Comparison of ENCODE assay signal across 9 mouse cellular contexts in the genomic region with DNA sequence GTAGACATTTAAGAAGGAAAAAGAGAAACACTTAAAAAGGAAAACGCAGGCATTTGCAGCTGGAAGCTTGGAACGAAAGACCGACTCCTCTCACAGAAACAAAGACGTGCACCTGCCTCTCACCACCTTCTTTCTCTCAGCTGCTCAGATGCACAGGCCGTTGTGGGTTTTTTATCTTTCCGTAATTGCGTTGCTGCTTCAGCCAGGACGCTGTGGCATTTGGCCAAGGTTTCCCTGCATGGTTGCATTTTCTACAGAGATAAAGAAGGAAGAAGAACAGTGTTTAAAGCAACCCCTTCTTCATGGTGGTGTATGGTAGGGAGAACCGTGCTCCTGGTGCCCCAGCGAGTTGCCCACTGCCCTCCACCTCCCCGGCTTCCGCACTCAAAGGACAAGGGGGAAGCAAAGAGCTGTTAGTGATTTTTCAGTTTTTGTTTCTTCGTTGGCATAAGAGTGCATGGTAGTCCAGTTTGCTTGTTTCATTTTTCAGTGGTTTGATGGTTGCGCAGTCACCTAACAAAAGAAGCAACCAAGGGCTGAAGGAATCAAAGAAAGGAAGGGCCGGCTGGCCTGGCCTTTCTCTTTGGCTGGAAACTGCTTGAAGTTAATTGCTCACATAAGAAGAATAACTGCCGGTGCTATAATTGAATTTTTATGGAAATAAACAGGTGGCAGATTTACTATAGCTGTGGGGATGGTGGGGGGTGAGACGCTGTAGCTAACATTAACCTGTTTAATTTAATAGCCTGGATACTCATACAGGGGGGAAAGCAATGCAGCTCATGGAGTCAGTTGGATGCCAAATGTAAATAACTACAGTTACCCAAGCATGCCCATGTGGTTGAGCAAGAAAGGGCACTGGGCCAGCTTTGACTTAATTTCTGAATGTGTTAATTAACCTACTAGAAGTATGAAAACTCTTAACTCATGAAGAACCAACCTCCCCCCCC.
DNase-seq lines count a peak whose midpoint lies in the region; ATAC-seq lines count a peak whose summit lies in the region.
"Had no signal": no experiment of that assay in that cellular context is flagged by ENCODE, and none has a peak within 500 bp of the region (broad histone marks: within the 10 kb centered on the region; RNA-seq: fewer than 3 reads in every experiment).

No protein-coding gene starts in this region.

- WGBS in neural tube, embryonic 15.5 days = 29% methylated on average over 17 of the region's 17 CpGs

- H3K4me3 ChIP-seq in neural tube, embryonic 15.5 days (replicated peaks) = no peak overlapping the region
- H3K4me3 ChIP-seq: embryonic facial prominence, embryonic 13.5 days had no signal

- H3K4me2 ChIP-seq in neural tube, embryonic 15.5 days = peak overlapping the region; percentile 31
- H3K4me2 ChIP-seq: embryonic facial prominence, embryonic 13.5 days had no signal

- no peaks in the 10 kb centered on the region for H3K36me3 ChIP-seq in neural tube, embryonic 15.5 days
- H3K36me3 ChIP-seq: embryonic facial prominence, embryonic 13.5 days had no signal

- peaks cover 23% of the 10 kb centered on the region for H3K4me1 ChIP-seq in neural tube, embryonic 15.5 days

- 0 out of 2 replicates have a peak overlapping the region, but pooled peaks have one; percentile 3 for H3K9ac ChIP-seq in neural tube, embryonic 15.5 days (replicated peaks)
- H3K9ac ChIP-seq: embryonic facial prominence, embryonic 13.5 days had no signal

- no peaks in the 10 kb centered on the region for H3K27me3 ChIP-seq in neural tube, embryonic 15.5 days (replicated peaks)
- H3K27me3 ChIP-seq: embryonic facial prominence, embryonic 13.5 days had no signal

- DNase-seq in right cerebral cortex, postnatal 14 days = peak; percentile 20
- DNase-seq in right cerebral cortex, adult 18-20 months = no peak
- peak; percentile 54 for DNase-seq in gonadal fat pad, adult 2 months (ENCODE audit: low read depth)
- DNase-seq in kidney, postnatal 14 days = peak; percentile 75
- DNase-seq in spleen, adult 18-20 months = no peak
- no peak for DNase-seq in gastrocnemius, postnatal 14 days
- DNase-seq in frontal cortex, postnatal 25 days (ENCODE audit: low spot score in 2 of 2) = no peak

- intact Hi-C loops in gastrocnemius, postnatal 14 days (cut with DNase I; ENCODE audit: low total_unique reads) = loop anchor here (5.0 kb wide), 2 partner anchors 82 to 822 kb away; no protein-coding TSS in a partner anchor

- peak; percentile 83 for ATAC-seq in neural tube, embryonic 15.5 days (ENCODE audit: low FRiP score)

- no peaks in the 10 kb centered on the region for H3K9me3 ChIP-seq in neural tube, embryonic 15.5 days (replicated peaks)
- H3K9me3 ChIP-seq: embryonic facial prominence, embryonic 13.5 days had no signal

- H3K27ac ChIP-seq in neural tube, embryonic 15.5 days (replicated peaks) = peak overlapping the region; percentile 65
- H3K27ac ChIP-seq: embryonic facial prominence, embryonic 13.5 days had no signal

Comparison
In these comparisons a context has a peak if more than half of its experiments do, and no peak if none do; other contexts are left out.
1. DNase-seq: peak in right cerebral cortex, postnatal 14 days (single experiment), gonadal fat pad, adult 2 months (single experiment) and kidney, postnatal 14 days (single experiment); none in right cerebral cortex, adult 18-20 months (single experiment), spleen, adult 18-20 months (0 of 2), gastrocnemius, postnatal 14 days (single experiment) and frontal cortex, postnatal 25 days (0 of 2).